Mouse (Mus musculus) MEL (cell line): Measurements from ENCODE around the gene Camk1g.

Source experiments
- CHD1 ChIP-seq: IDR thresholded peaks from 2 replicates; pipeline ENCODE4 v1.6.1; 2012; ENCODE audit warnings: low read depth, mild to moderate bottlenecking, inconsistent platforms, low read length, improper control_type of control experiment
- CTCF ChIP-seq, 3 experiments: IDR thresholded peaks in 2 of 3; conservative IDR thresholded peaks in 1 of 3; 2 replicates each; pipeline ENCODE4 v1.5.1; 2011 to 2012; ENCODE audit warnings: low read length in 3 of 3, low read depth in 2 of 3, mild to moderate bottlenecking in 2 of 3, improper control_type of control experiment in 1 of 3, inconsistent platforms in 1 of 3, mixed read lengths in 1 of 3, moderate library complexity in 1 of 3; ENCODE audit not compliant: control insufficient read depth in 1 of 3, insufficient read depth in 1 of 3, poor library complexity in 1 of 3, severe bottlenecking in 1 of 3
- E2F4 ChIP-seq: IDR thresholded peaks from 2 replicates; pipeline ENCODE4 v1.6.1; 2011; ENCODE audit warnings: low read depth, low read length, improper control_type of control experiment, borderline replicate concordance
- EP300 ChIP-seq, 2 experiments: IDR thresholded peaks; 2 replicates each; pipeline ENCODE4 v1.6.1; 2011; ENCODE audit warnings: improper control_type of control experiment in 2 of 2, low read length in 2 of 2, low read depth in 1 of 2, mild to moderate bottlenecking in 1 of 2
- ETS1 ChIP-seq: IDR thresholded peaks from 2 replicates; pipeline ENCODE4 v1.6.1; 2012; ENCODE audit warnings: low read depth, mild to moderate bottlenecking, inconsistent platforms, low read length, improper control_type of control experiment, moderate library complexity
- GABPA ChIP-seq: IDR thresholded peaks from 2 replicates; pipeline ENCODE4 v1.6.1; 2012; ENCODE audit warnings: low read depth, mild to moderate bottlenecking, inconsistent platforms, low read length, improper control_type of control experiment, moderate library complexity
- GATA1 ChIP-seq: IDR thresholded peaks from 2 replicates; pipeline ENCODE4 v1.6.1; 2011; ENCODE audit warnings: low read depth, low read length, improper control_type of control experiment
- MAZ ChIP-seq: IDR thresholded peaks from 2 replicates; pipeline ENCODE4 v1.6.1; 2012; ENCODE audit warnings: low read depth, mild to moderate bottlenecking, inconsistent platforms, low read length, improper control_type of control experiment
- NELFE ChIP-seq: IDR thresholded peaks from 2 replicates; pipeline ENCODE4 v1.6.1; 2011; ENCODE audit warnings: low read depth, low read length, improper control_type of control experiment
- POLR2A ChIP-seq, 2 experiments: IDR thresholded peaks; 2 replicates each; pipeline ENCODE4 v1.6.1; 2011 to 2012; ENCODE audit warnings: low read length in 2 of 2, mild to moderate bottlenecking in 2 of 2, control low read depth in 1 of 2, improper control_type of control experiment in 1 of 2, low read depth in 1 of 2, moderate library complexity in 1 of 2; ENCODE audit not compliant: control insufficient read depth in 1 of 2, insufficient read depth in 1 of 2, poor library complexity in 1 of 2
- RAD21 ChIP-seq: IDR thresholded peaks from 2 replicates; pipeline ENCODE4 v1.6.1; 2011; ENCODE audit warnings: mild to moderate bottlenecking, low read depth, low read length, improper control_type of control experiment
- SIN3A ChIP-seq: IDR thresholded peaks from 2 replicates; pipeline ENCODE4 v1.6.1; 2012; ENCODE audit warnings: low read length, improper control_type of control experiment, inconsistent platforms
- TAL1 ChIP-seq: IDR thresholded peaks from 2 replicates; pipeline ENCODE4 v1.6.1; 2012; ENCODE audit warnings: mild to moderate bottlenecking, inconsistent platforms, low read length, moderate library complexity, mixed read lengths
- TCF12 ChIP-seq: IDR thresholded peaks from 2 replicates; pipeline ENCODE4 v1.6.1; 2014; ENCODE audit warnings: low read depth, mild to moderate bottlenecking, inconsistent platforms, low read length, improper control_type of control experiment, moderate library complexity

- TF ChIP-seq CTCF (IDR thresholded peaks at IDR 0.05 in 2 of 3, conservative IDR thresholded peaks at IDR 0.05 in 1 of 3; ENCODE audit: control insufficient read depth in 1 of 3, insufficient read depth in 1 of 3, low read depth in 2 of 3, low read length in 3 of 3, poor library complexity in 1 of 3, severe bottlenecking in 1 of 3), result no peak
- no peak for TF ChIP-seq POLR2A (IDR thresholded peaks at IDR 0.05; ENCODE audit: control insufficient read depth in 1 of 2, insufficient read depth in 1 of 2, low read depth in 1 of 2, low read length in 2 of 2, poor library complexity in 1 of 2)
- TF ChIP-seq SIN3A, result no peak
- TF ChIP-seq EP300 (IDR thresholded peaks at IDR 0.05; ENCODE audit: low read depth in 1 of 2, low read length in 2 of 2), result no peak
- TF ChIP-seq E2F4, result no peak
- no peak for TF ChIP-seq MAZ
- no peak for TF ChIP-seq TCF12
- no peak for TF ChIP-seq RAD21
- no peak for TF ChIP-seq GATA1
- TF ChIP-seq NELFE, result no peak
- no peak for TF ChIP-seq TAL1
- TF ChIP-seq ETS1, result no peak
- TF ChIP-seq GABPA, result no peak
- no peak for TF ChIP-seq CHD1
Observed at GRCm38 (mm10) chr1:193361181-193361580, 8.9 kb downstream of the Camk1g start.
